Mouse (Mus musculus) kidney, adult 18-20 months (tissue): ENCODE data around the gene Ovol1.

Experiments
- DNase-seq: peaks from one replicate; pipeline ENCODE4 v3.0.0; 2021

Gene Ovol1

GRCm38 (mm10) chr19:5568470-5569140 is 8.2 kb upstream of the Ovol1 start:
- DNase-seq: peak; percentile 84

- DNase-seq: peak; percentile 95
These were observed 7.4 kb upstream of the Ovol1 start, which contains the start of gene Ap5b1 for GRCm38 (mm10) chr19:5567534-5568469. TSS of gene Ap5b1 (plus strand) at chr19:5568025.

GRCm38 (mm10) chr19:5567180-5567533 is 6.7 kb upstream of the Ovol1 start:
- DNase-seq: no peak

GRCm38 (mm10) chr19:5566316-5566715 is 5.9 kb upstream of the Ovol1 start:
- DNase-seq: peak; percentile 57

DNA sequence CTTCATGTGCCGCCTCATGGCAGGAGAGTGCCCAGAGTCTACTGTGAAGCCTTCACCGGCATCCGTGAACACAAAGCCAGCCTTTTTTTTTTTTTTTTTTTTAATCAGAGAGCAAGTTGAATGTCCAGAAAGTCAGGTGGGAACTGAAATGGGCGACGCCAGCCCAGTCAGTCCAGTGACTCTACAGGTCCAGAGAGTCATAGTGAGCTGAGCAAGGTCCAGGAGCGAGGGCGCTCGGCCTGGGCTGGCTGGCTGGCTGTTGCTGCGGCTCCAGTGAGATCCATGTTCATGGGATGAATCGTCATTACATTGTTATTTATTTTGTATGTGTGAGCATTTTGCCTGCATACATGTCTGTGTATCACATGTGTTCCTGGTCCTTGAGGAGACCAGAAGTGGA is 2.3 kb upstream of the Ovol1 start:
- no peak for DNase-seq

DNA sequence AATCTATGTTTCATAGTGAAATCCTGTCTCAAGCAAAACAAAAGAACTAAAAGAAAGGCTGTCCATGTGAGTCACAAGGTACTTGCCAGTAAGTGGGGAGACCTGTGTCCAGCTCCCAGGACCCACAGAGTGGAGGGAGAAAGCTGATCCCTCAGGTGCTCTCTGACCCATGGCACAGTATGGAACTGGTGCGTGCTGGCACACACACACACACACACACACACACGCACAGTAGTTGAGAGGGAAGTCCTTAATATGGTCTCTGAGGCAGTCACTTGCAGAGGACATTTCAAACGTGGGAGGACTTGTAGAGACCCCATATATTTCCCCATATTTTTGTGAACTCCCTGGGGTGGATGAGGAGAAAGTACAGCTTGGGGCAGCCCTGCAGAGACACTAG is 1.4 kb upstream of the Ovol1 start:
- DNase-seq: no peak

DNA sequence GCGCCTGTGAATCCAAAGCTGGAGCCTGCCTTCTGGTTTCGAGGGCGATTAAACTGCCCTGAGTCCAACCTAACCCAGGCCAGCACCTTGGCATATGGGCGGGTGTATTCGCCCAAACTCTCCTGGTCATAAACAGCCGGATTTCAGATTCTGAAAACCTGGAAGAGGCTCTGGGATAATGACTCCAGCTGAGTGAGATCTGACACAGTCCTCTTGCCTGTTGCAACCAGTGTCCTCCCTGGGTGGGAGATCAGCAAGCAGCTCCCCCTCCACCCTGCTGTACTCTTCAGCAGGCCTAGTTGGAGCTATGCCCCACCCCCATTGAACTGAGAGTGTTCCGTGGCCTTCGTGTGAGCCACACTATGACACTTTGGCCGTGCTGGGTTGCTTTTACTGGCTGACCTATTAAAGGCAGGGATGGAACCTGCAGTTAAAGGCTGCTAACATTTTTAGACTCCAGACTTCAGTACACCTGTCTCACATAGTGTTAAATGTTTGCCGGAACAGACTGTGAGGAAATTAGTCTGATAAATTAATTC is 875 bp upstream of the Ovol1 start:
- DNase-seq: peak; percentile 70

- no peak for DNase-seq
These were observed 602 bp downstream of the Ovol1 start for GRCm38 (mm10) chr19:5559631-5560456.

DNA sequence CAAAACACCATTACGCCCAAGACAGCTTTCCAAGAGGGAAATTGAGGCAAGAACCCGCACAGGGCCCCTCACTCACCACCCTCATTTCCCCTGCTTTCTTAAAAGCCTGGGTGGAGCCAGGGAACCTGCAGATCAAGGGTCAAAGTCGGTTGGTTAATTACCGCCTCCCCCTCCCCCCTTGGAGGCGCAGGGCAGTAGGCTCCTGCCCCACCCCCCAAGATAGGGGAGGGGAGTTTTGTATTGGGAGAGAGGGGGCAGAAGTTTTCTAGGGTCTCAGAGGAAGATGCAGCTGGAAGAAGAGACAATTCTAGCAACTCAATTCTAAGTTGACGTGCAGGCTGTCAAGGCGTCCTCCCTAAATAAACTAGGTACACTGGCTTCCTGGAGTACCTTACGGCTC is 1.2 kb downstream of the Ovol1 start:
- peak; percentile 69 for DNase-seq

GRCm38 (mm10) chr19:5558770-5559169 is 1.7 kb downstream of the Ovol1 start:
- DNase-seq: no peak

DNA sequence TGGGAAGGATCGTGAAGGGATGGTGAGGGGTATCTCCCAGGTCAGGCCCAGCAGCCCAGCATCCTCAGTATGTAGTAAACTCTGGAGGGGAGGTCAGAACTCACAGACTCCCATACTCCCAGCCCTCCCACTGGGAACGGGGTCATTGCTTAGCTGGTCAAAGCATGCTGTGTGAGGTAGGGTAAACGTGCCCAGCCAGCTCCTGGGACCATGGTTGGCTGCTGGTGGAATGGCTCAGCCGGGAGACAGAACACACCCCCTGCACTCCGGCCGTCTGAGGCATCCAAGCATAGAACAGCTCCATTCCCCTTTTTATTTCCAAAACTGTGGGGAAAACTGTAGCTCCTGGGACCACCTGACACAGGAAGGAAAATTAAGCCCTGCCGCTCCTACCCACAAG is 2.3 kb downstream of the Ovol1 start:
- peak; percentile 47 for DNase-seq

DNA sequence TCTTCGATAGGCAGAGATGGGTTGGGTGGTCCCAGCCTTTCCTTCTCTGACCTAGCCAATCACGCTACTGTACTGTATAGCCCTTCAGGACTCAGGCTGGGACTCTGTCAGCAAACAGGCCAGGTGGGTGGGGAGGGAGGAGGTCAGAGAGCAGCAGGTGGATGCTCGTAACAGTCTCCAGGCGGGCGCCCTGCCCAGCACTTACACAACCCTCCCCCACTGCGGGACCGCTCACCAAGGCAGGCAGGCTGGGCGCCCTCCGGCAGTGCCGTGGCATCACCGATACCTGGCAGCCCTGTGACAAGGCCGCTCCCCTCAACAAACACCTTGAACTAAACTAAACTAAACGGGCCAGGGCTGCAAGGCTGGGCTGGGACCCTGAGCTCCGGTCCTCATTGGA is 6.2 kb downstream of the Ovol1 start:
- DNase-seq: peak; percentile 77

- no peak for DNase-seq
These were observed 6.6 kb downstream of the Ovol1 start for GRCm38 (mm10) chr19:5553802-5554201.

DNA sequence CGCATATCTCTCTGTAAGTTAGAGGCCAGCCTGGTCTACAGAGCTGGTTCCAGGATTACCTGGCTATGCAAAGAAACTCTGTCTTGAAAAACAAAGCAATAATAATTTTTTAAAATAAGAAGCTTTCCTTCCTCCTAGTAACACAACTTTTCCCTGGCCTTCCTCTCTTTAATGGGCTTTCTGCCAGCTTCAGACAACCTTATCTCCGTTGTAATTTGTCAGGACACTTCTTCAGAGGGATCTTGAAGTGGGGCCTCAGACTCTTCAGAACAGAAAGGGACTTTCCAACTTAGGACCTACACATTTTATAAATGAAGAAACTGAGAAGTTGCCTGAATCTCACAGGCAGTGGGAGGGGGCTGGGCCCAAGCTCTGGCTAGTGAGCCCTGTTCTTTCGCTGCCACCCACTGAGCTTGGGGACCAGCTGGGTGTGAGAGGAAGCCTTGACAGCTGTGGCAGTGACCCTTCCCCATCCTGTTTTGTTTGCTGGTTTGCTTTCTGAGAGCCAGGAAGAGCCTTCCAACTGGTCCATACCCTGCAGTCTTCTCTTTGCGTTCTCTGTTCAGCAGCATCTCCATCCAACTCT is 12.9 kb downstream of the Ovol1 start:
- DNase-seq: no peak

GRCm38 (mm10) chr19:5544031-5544430 is 16.4 kb downstream of the Ovol1 start:
- DNase-seq: no peak

GRCm38 (mm10) chr19:5543362-5543761 is 17.1 kb downstream of the Ovol1 start:
- no peak for DNase-seq

GRCm38 (mm10) chr19:5538786-5539185 is 21.7 kb downstream of the Ovol1 start:
- no peak for DNase-seq

DNA sequence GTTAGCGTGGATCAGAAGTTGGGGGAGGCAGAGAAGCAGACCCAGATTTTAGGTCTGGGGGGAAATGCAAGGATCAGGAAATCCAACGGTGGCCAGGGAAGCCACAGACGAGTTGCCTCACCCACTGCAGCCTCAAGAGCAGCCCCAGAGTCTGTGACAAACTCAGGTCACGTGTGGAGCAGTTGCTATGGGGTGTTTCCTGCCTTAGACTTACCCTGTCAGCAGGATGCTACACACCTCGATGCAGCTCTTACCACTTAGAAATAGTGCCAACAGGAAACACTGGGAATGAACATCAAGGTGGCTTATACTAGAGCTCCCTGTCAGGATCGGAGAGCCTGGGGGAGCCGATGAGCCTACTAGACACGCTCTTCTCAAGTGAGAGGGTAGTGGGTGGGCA is 27.9 kb downstream of the Ovol1 start:
- DNase-seq: no peak

DNA sequence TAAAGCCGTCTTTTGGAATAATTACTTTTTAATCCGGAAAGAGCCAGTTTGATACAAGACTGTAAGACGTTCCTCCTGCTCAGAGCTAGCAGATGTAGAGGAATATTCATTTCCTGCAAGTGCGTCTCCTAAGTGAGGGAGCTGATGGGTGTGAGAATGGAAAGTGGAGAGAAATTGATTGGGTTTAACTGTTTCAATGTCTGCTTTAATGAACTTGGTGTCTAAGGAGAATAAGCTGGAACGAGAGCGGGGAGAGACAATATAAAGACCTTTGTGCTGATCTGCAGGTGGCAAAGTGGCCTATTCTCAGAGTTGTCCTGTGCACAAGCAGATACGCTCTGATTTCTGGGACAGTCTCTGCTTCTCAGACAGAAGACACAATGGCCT is 30.3 kb downstream of the Ovol1 start:
- peak; percentile 34 for DNase-seq

- peak; percentile 99 for DNase-seq
These were observed 30.9 kb downstream of the Ovol1 start for GRCm38 (mm10) chr19:5529325-5530137.

DNA sequence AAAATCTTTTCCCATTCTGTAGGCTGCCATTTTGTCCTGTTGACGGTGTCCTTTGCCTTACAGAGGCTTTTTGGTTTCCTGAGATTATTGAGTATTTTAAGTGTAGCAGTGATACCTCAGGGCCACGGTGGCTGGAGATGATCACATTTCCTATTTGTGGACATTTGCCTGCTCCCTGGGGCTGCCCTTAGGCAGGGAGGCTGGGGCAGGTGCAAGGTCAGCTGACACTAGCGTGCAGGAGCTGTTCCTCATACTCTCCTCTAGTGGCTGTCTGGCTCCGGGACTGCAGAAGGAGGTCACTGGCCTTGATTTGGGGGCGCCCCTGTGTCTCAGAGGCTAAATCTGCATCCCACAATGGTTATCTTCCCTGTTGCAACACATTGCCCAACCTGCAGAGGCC is 35.2 kb downstream of the Ovol1 start:
- no peak for DNase-seq

DNA sequence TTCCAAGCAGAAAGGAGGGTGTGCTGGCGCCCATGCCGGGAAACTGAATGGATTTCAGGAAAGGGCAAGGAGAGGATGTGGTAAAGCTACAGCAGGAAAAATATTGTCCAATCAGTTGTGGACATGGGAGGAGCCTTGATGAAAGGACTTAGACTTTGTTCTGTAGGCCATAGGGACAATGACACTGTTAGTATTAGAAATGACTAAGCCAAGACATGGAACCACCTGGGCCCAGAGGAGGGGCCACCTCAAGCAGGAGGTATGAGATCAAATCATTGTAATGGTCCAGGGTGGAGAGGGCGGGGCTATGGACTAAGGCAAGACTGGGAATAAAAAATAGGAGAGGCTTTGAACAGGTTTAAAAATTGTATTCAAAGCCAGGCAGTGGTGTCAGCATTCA is 41.7 kb downstream of the Ovol1 start:
- no peak for DNase-seq
